Mouse (Mus musculus) heart, adult 18-20 months (tissue): ENCODE data around the gene Ndufb10. TPM values are rescaled to one million over a fixed set of nuclear protein-coding genes. Genes with fewer than 3 reads are reported as not detected.
A peak's percentile ranks its signal among the peaks of the same experiment; 100 is the strongest.

Experiments
- DNase-seq, 2 experiments: peaks; one replicate each; pipeline ENCODE4 v3.0.0; 2021 to 2022; ENCODE audit warnings: mixed read lengths in 1 of 2
- long read RNA-seq, 2 experiments: library from polyadenylated mRNA; stranded (forward); transcript quantifications; one replicate each; pipeline ENCODE4 v2.0.0; 2021
- total RNA-seq, 2 experiments: library from RNA; stranded (reverse); gene quantifications; 2 replicates each; pipeline ENCODE4 v1.2.3; 2021

Ndufb10 gene
- total RNA-seq, result 1,000 to 10,000 TPM in 1 of 2 experiments, 100 to 1,000 TPM in 1; 976 to 1,178 TPM
- long read RNA-seq, experiment 1, transcript Ndufb10-201 (4 exons, 732 nt), result major isoform, 1,481 of 1,571 reads
- long read RNA-seq, experiment 1, transcript Ndufb10-204 (2 exons, 430 nt), result minor isoform, 49 of 1,571 reads
- long read RNA-seq, experiment 1, partial matches to known transcripts, result 24 of 1,571 reads
- long read RNA-seq, experiment 1, other reads (novel, unspliced or antisense), result 15 of 1,571 reads
- long read RNA-seq, experiment 2, transcript Ndufb10-201 (4 exons, 732 nt), result major isoform, 1,123 of 1,213 reads
- long read RNA-seq, experiment 2, transcript Ndufb10-204 (2 exons, 430 nt), result minor isoform, 51 of 1,213 reads
- long read RNA-seq, experiment 2, partial matches to known transcripts, result 25 of 1,213 reads
- long read RNA-seq, experiment 2, other reads (novel, unspliced or antisense), result 12 of 1,213 reads

GRCm38 (mm10) chr17:24724184-24724583 lies at the start of gene Ndufb10:
Gene Ndufb10 (minus strand): TSS chr17:24724478.
- DNase-seq, result peak; percentile 96 to 98

DNA sequence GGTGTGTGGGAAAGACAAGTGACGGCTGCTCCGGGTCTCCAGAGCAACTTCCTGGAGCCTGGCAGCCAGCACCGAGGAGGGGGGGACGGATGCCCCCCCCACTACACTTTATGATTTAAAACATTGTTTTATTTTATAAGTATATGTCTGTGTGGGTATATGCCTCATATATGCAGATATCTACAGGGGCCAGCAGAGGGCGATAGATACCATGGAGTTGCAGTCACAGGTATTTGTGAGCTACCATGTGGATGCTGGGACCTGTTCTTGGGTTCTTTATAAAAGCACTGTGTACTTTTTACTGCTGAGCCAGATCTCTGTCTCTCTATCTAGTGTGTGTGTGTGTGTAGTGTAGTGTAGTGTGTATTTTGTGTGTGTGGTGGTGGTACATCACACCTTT lies 49.0 kb upstream of the Ndufb10 start:
- DNase-seq, result no peak

- DNase-seq, result no peak
These were observed 44.9 kb upstream of the Ndufb10 start for GRCm38 (mm10) chr17:24769146-24769545.

DNA sequence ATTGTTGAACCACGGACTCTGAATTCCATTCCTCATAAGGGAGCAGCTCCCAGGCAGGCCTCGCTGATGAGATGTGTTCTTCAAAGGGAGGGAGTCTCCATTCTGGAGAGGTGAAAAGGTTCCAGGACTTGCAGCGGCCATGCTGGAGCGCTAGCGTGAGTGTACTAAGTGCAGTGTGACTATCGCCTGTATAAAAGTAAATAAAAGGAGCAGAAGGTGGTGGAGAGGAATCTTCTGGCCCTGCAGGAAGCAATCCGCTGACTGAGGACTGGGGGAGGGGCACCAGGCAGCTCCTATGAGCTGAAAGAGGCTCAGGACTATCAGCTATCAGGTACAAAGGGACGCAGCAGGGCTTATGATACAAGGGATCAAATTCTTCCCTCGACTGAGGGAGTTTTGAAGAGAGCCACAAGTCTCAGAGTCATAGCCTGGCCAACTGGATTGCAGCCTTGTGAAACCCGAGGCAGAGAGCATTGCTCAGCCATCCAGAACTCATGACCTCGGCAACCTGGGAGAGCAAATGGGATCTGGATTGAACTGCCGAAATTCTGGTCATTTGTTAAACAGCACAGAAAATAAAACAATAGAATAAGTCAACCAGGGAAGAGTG lies 42.1 kb upstream of the Ndufb10 start:
- no peak for DNase-seq

GRCm38 (mm10) chr17:24765016-24765905 lies 41.0 kb upstream of the Ndufb10 start:
- no peak for DNase-seq

DNA sequence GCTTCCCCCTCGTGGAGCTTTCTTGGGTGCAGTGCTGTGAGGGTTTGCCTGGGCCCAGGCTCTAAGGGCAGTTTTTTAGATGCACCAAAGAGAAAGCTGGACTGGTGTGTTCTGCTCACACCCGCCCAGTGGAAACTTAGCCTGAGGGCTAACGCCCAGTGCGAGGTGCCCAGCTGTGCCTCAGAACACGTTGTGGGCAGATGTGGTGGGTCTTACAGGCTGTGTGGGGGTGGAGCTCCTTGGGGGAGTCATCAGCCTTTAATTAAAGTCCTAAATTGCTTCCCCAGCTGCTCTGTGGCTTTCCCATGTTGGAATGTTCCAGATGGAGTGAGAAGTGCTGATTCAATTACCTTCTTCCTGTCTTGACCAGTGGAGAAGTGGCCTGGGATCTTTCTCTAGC lies 36.8 kb upstream of the Ndufb10 start:
- no peak for DNase-seq

DNA sequence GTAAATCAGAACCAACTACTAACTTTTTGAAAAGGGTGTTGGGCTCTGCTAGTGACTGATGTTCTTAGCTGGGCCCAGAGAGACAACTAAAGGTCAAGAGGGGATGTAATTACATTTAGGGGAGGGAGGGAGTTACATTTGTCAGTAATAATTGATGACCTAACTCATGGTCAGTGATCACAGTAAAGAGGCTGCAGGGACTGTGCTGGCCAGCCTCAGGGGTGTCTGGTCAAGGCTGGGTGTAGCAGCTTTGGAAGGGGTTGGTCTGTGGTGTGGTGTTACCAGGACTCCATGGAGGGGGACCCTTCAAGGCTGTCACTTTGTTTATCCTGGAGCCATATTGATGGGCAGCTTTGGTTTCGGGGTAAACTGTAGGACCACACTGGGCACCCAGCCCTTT lies 33.1 kb upstream of the Ndufb10 start:
- no peak for DNase-seq

GRCm38 (mm10) chr17:24752415-24753394 lies 28.4 kb upstream of the Ndufb10 start, which contains the start of gene Hs3st6:
Gene Hs3st6 (plus strand): TSS chr17:24752988.
- DNase-seq, result no peak

GRCm38 (mm10) chr17:24751528-24751927 lies 27.2 kb upstream of the Ndufb10 start:
- DNase-seq, result no peak

- no peak for DNase-seq
These were observed 22.7 kb upstream of the Ndufb10 start for GRCm38 (mm10) chr17:24746986-24747385.

GRCm38 (mm10) chr17:24745526-24746497 lies 21.5 kb upstream of the Ndufb10 start:
- peak; percentile 78 to 91 for DNase-seq

GRCm38 (mm10) chr17:24744381-24744780 lies 20.1 kb upstream of the Ndufb10 start:
- no peak for DNase-seq

- DNase-seq, result no peak
These were observed 19.6 kb upstream of the Ndufb10 start for GRCm38 (mm10) chr17:24743896-24744295.

DNA sequence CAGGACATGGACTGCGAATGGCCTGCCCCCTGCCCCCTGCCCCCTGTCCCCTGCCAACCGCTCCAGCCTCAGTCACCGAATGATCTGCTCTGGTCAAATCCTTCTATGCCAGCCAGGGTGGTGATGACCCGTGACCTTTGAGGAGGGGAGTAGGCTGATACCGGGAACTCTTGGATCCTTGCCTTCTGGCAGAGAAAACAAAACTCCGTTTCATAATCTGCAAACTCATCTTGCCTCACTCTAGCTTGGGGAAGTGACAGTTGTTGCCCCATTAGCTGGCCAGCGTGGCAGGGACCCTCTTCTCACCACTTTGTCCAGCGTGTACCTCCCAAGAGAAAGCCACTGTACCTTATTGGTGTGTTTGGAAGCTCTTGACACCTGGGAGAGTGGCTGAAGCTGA lies 18.0 kb upstream of the Ndufb10 start:
- no peak for DNase-seq

DNA sequence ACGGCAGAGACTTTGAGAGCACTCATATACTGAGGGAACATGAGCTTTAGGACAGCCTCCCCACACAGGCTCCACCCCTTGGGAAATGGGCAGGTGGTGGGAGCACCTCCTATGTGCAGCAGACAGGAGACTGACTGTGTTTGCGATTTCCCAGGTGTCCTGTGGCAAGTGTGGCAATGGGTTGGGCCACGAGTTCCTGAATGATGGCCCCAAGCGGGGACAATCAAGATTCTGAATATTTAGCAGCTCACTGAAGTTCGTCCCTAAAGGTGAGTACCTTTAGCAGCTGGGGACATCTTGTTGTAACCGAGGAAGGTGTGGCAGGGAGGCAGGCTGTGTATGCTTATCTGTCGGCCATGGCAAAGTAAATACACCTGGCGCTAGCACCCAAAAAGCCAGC lies 15.6 kb upstream of the Ndufb10 start:
- no peak for DNase-seq

- no peak for DNase-seq
These were observed 14.0 kb upstream of the Ndufb10 start for GRCm38 (mm10) chr17:24738238-24738637.

- DNase-seq, result peak in 1 of 2 experiments; percentile 42
These were observed 13.0 kb upstream of the Ndufb10 start for GRCm38 (mm10) chr17:24737135-24737810.

- peak; percentile 98 to 99 for DNase-seq
These were observed 12.2 kb upstream of the Ndufb10 start, which contains the start of gene Msrb1 for GRCm38 (mm10) chr17:24736330-24737051. Gene Msrb1 (plus strand): TSS chr17:24736642.

DNA sequence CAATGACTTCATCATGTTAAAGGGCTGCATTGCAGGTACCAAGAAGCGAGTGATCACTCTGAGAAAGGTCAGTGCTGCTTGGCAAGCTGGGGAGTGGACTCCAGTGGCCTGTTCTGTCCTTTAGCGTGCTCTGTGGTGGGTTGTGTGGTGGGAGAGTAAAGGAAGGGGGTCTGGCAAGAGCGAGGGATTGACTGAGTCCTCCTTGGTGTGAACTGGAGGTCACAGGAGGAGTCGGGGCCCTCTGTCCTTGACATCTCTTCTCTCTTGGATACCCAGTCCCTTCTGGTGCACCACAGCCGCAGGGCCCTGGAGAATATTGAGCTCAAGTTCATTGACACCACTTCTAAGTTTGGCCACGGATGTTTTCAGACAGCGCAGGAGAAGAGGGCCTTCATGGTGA lies 11.2 kb upstream of the Ndufb10 start:
- no peak for DNase-seq
